Mouse (Mus musculus): ENCODE results near the gene Nfkbia.

- TF ChIP-seq CTCF (IDR thresholded peaks at IDR 0.05; ENCODE audit: insufficient read depth, low read length): no peak
- no peak for TF ChIP-seq POLR2A (IDR thresholded peaks at IDR 0.05; ENCODE audit: borderline replicate concordance, extremely low read depth, low read depth, low read length)
Measured at GRCm38 (mm10) chr12:55483591-55483990, 8.9 kb downstream of the Nfkbia start.

Measured in lung, adult 2 months (tissue).